Mouse (Mus musculus) olfactory bulb, adult 2 months (tissue): ENCODE measurements at regions not wholly inside any gene's neighbourhood (a gene's known extent, or its start where the extent isn't known, plus 50 kb on each side); places are given as distances from the start of the nearest gene placed in this dataset.

Experiments
- CTCF ChIP-seq: fragments of 200-500 bp; IDR thresholded peaks from 2 replicates; pipeline ENCODE4 v1.5.1; 2012; ENCODE audit warnings: low read depth, mild to moderate bottlenecking, low read length, moderate library complexity; ENCODE audit not compliant: insufficient read depth
- POLR2A ChIP-seq: fragments of 200-500 bp; IDR thresholded peaks from 2 replicates; pipeline ENCODE4 v1.6.1; 2012; ENCODE audit warnings: mild to moderate bottlenecking, low read depth, low read length, moderate library complexity; ENCODE audit not compliant: insufficient read depth

DNA sequence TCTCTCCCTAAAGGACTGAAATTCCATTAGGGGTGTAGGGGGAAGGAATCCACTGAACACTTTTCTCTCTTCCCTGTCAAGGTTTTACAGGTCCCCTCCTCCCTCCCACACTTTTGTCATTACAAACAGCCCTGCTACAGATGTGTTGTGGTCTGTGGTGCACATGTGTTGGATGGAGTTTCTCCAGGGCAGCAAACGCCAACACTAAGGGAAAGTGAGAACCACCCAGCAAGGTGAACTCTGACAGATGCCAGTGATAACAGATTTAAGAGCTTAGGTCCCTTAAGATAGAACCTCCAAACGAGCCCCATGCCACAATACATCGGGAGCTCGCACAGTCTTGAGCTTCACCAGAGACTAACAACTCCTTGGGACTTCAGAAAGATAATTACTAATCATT lies 122.1 kb downstream of the Nedd1 start:
- TF ChIP-seq CTCF, result no peak
- TF ChIP-seq POLR2A, result no peak
